Mouse (Mus musculus) MN1 (cell line): ENCODE data around the gene Synpo2.
"Not testable (repeated sequence)": the region's sequence is repeated elsewhere in the genome, so short reads cannot be mapped to it uniquely, and the experiment has no call there.

Experiments used
- DNase-seq: peaks from one replicate; pipeline ENCODE4 v3.0.0-alpha.2; 2016; ENCODE audit warnings: low spot score

Gene Synpo2

GRCm38 (mm10) chr3:123130314-123131150 lies 105.4 kb downstream of the Synpo2 start:
- DNase-seq = no peak

- DNase-seq = no peak
Measured at GRCm38 (mm10) chr3:123128781-123129180, 107.2 kb downstream of the Synpo2 start.

GRCm38 (mm10) chr3:123128091-123128490 lies 107.9 kb downstream of the Synpo2 start:
- no peak for DNase-seq

- DNase-seq = not testable (repeated sequence)
Measured at GRCm38 (mm10) chr3:123126741-123127140, 109.2 kb downstream of the Synpo2 start.

- no peak for DNase-seq
Measured at GRCm38 (mm10) chr3:123123817-123124216, 112.1 kb downstream of the Synpo2 start.

GRCm38 (mm10) chr3:123122151-123123030 lies 113.6 kb downstream of the Synpo2 start:
- DNase-seq = no peak

GRCm38 (mm10) chr3:123116903-123117302 lies 119.0 kb downstream of the Synpo2 start:
- DNase-seq = no peak

- DNase-seq = no peak
Measured at GRCm38 (mm10) chr3:123115770-123116527, 120.0 kb downstream of the Synpo2 start.

- no peak for DNase-seq
Measured at GRCm38 (mm10) chr3:123114001-123114635, 121.8 kb downstream of the Synpo2 start.

- no peak for DNase-seq
Measured at GRCm38 (mm10) chr3:123112781-123113180, 123.2 kb downstream of the Synpo2 start.

- no peak for DNase-seq
Measured at GRCm38 (mm10) chr3:123111071-123111711, 124.8 kb downstream of the Synpo2 start.

GRCm38 (mm10) chr3:123107830-123108549 lies 128.0 kb downstream of the Synpo2 start:
- no peak for DNase-seq

GRCm38 (mm10) chr3:123104325-123104724 lies 131.6 kb downstream of the Synpo2 start:
- no peak for DNase-seq

GRCm38 (mm10) chr3:123103151-123103860 lies 132.6 kb downstream of the Synpo2 start:
- DNase-seq = peak; percentile 77

GRCm38 (mm10) chr3:123101761-123102160 lies 134.2 kb downstream of the Synpo2 start:
- DNase-seq = no peak

- no peak for DNase-seq
Measured at GRCm38 (mm10) chr3:123095111-123095510, 140.8 kb downstream of the Synpo2 start.

- DNase-seq = no peak
Measured at GRCm38 (mm10) chr3:123093640-123094361, 142.1 kb downstream of the Synpo2 start.

- DNase-seq = peak; percentile 25
Measured at GRCm38 (mm10) chr3:123092913-123093639, 142.9 kb downstream of the Synpo2 start.
